Mouse (Mus musculus) right cerebral cortex, postnatal 10 days (tissue): ENCODE data around the gene Pde10a.

Source experiments
- DNase-seq, 2 experiments: peaks; one replicate each; pipeline ENCODE4 v3.0.0; 2021; ENCODE audit warnings: low spot score in 2 of 2

Gene Pde10a

DNA sequence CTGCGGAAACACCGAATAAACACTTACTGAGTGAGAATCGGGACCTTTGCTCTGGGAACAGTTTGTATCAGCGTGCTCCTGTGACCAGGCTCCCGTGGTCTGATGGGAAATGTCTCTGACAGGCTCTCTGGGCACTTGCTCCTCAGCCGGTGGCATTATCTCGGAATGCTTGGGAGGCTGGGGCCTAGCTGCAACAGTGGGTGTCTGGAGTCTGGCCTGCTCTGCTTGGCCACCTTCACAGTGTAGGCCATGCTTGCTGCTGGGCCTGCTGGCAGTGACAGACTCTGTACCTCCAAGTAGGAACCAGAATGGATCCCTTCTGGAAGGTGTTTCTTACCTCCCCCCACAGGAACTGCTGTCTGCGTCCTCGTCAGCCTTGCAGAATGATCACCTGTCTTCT lies 362.9 kb downstream of the Pde10a start:
- no peak for DNase-seq

GRCm38 (mm10) chr17:8888639-8889038 lies 363.5 kb downstream of the Pde10a start:
- DNase-seq: no peak

- no peak for DNase-seq
Observed at GRCm38 (mm10) chr17:8892193-8892985, 367.2 kb downstream of the Pde10a start.

GRCm38 (mm10) chr17:8895991-8896390 lies 370.8 kb downstream of the Pde10a start:
- DNase-seq: no peak

DNA sequence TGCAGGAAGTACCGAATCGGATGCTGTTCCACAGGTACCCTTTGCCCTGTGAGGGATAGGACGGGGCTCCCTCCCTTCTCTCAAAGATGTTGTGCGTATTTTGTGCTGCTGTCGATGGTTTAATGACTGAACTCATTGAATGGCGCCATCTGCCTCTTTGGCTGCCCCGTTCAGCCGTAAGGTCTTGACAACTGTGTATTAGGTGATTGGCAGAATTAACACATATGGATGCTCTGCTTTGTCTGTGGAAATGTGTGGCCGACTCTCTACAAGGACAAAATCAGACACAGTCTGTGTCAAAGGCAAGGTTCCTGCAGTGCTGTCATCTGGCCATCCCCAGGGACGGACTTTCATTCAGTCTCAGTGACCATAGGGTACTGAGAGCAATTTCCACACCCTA lies 372.6 kb downstream of the Pde10a start:
- DNase-seq: no peak

- DNase-seq: no peak
Observed at GRCm38 (mm10) chr17:8898221-8898620, 373.0 kb downstream of the Pde10a start.

- no peak for DNase-seq
Observed at GRCm38 (mm10) chr17:8899212-8899611, 374.0 kb downstream of the Pde10a start.

GRCm38 (mm10) chr17:8903555-8904283 lies 378.5 kb downstream of the Pde10a start:
- no peak for DNase-seq

DNA sequence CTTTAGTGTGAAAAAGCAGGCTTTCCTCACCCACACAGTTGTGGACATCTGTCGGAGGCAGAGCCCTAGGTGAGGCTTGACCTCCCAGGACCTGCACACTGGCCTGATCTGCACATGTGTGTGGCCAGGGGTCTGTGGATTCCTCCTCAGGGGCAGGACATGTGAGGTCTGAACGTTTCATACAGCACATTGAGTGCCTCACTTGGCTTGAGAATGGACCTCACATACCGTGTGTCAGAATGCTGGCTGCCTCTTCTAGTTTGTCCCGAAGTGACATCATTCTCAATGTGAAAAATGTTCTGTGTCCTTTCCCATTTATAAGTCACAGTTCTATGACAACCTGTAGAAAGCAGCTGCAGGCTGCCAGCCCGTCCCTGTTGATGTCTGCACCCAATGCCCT lies 385.4 kb downstream of the Pde10a start:
- no peak for DNase-seq

- no peak for DNase-seq
Observed at GRCm38 (mm10) chr17:8912933-8913332, 387.8 kb downstream of the Pde10a start.

DNA sequence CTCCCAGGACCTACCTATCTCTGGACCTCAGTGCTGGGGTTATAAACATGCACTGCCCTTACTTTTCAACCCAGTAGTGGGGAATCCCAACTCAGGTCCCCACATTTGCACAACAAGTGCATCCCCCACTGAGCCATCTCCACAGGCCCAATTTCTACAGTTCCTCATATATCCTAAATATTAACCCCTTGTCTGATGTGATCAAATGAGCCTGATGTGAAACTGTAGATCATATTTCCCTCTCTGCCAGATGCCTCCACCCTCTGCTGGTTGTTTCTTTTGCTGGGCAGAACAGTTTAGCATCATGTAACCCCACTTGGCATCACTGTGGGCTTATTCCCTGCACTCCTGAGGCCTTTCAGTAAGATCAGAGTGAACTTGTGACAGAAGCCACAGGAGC lies 390.5 kb downstream of the Pde10a start:
- DNase-seq: no peak

DNA sequence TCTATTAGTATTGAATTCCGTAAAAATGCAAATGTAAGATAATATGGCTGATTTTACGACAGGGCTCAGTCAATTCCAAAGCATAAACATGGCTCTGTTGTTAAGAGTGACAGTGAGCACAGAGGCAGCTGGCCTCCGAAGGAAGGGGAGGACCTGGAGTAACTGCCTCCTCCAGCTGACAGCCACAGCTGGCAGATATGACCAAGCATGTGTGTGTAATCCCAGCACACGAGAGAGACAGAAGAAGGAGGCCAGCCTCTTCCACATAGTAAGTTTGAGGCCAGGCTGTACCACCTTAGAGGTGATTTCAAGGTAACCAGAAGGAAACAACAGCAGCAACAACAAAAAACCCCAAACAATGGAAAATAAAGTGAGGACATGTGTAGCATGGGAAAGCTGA lies 397.9 kb downstream of the Pde10a start:
- DNase-seq: no peak

GRCm38 (mm10) chr17:8923727-8924126 lies 398.6 kb downstream of the Pde10a start:
- no peak for DNase-seq

GRCm38 (mm10) chr17:8925819-8926383 lies 400.7 kb downstream of the Pde10a start:
- no peak for DNase-seq

DNA sequence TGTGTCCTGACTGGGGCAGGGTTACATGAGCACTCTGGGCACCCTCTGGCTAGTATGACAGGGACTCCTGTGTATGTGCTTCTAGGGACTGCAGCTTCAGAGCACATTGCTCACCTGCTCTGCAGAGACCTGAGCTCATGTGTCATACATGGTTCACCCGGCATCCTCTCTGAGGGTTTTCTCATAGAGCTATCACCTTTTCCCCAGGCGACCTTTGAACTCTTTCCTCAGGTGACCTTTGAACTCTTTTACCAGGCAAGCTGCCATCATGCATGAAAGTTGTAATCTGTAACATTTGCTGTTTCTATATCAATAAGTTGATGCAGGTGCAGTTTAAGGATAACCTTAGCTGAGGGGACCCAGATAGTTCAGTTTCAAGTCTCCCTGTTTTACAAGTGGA lies 403.4 kb downstream of the Pde10a start:
- no peak for DNase-seq

- DNase-seq: no peak
Observed at GRCm38 (mm10) chr17:8929636-8930035, 404.5 kb downstream of the Pde10a start.

DNA sequence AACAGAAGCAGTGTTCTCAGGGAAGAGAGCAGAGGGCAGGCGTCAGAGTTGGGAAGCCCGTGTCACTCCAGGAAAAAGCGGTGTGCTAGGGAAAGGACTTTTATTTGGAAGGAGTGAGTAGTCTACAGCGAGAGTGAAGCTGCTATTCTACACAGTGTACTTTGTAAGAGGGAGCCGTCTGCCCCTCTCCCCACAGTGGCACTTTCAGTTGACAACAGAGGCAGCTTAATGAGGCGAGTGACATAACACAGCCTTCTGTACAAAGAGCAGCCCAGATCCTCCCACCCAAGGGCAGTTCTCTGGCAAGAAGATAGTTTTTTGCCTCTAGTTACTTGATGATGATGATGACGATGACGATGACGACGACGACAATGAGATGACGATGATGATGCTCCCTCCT lies 410.4 kb downstream of the Pde10a start:
- no peak for DNase-seq

DNA sequence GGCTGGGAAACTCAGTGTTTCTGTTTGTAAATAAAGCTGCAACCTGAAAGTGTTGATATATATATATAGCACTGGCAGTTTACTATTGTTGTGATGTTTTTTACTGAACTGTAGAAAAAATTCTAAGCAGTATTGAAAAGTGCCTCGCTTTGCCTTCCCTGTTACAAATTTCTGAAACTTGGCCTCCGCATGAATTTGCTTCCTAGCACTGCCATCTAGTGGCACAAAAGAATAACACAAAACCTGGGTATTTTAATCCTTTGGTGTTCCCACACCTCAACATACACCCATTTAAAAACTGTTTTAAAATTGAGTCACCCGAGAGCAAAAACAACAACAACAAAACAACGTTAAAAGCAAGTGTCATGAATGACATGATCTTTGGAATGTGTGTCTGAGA lies 411.4 kb downstream of the Pde10a start:
- DNase-seq: no peak

GRCm38 (mm10) chr17:8951588-8951987 lies 426.4 kb downstream of the Pde10a start:
- no peak for DNase-seq

DNA sequence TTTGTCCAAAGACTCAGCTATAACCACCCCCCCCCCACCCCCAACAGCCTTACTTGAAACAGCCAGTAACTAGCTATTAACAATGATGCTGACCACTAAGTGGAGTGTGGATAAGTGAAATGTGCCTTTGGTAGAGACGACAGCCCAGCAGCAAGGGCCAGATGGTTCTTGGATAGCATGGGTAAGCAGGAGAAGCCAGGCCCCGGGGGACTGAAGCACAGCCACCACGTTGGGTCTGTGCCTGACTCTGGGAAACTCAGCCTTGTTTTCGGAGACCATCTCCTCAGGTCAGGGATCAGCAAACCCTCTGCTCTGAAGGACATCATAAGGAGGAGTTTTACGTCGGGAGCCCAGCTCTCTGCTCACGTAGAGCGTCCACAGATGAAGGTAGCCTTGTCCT lies 427.8 kb downstream of the Pde10a start:
- DNase-seq: no peak

DNA sequence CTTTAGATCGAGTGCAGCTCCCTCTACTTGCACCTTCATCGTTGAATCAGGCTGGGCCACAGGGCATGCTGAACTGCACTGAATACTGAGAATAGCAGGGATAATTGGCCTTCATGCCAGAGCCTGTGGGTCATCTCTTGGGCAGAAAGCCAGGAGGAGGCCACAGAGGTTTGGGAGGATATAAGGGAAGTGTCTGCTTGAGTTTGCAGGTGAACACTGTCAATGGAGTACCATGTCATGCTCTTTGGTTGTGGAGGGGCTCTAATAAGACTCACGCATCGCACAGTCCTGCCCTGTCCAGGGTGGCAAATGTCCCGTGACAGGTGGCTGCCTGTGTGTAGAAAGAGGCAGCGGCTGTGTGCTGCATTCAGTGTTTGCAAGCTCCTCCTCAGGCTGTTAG lies 433.0 kb downstream of the Pde10a start:
- no peak for DNase-seq

- no peak for DNase-seq
Observed at GRCm38 (mm10) chr17:8960386-8960785, 435.2 kb downstream of the Pde10a start.

- DNase-seq: no peak
Observed at GRCm38 (mm10) chr17:8961097-8961496, 435.9 kb downstream of the Pde10a start.
